Mouse (Mus musculus) lung, adult 2 months (tissue): ENCODE results near the gene Clic5.

Experiments
- CTCF ChIP-seq: fragments of 200-500 bp; IDR thresholded peaks from 2 replicates; pipeline ENCODE4 v1.5.1; 2011; ENCODE audit warnings: mild to moderate bottlenecking, low read length, control low read depth; ENCODE audit not compliant: insufficient read depth
- POLR2A ChIP-seq: fragments of 200-500 bp; IDR thresholded peaks from 2 replicates; pipeline ENCODE4 v1.6.1; 2011; ENCODE audit warnings: low read depth, mild to moderate bottlenecking, control low read depth, low read length, borderline replicate concordance; ENCODE audit errors: extremely low read depth

- no peak for TF ChIP-seq POLR2A
- no peak for TF ChIP-seq CTCF
Measured at GRCm38 (mm10) chr17:44328147-44328482, 139.7 kb downstream of the Clic5 start.
